Mouse (Mus musculus) stomach, postnatal 0 days (tissue): ENCODE results near the gene 1700037H04Rik.
A peak's percentile ranks its signal among the peaks of the same experiment; 100 is the strongest.

Experiments used
- CTCF ChIP-seq: IDR thresholded peaks from 2 replicates; pipeline ENCODE4 v1.5.1; 2016; ENCODE audit warnings: antibody characterized with exemption, low read depth, mild to moderate bottlenecking, moderate library complexity
- EP300 ChIP-seq: optimal IDR thresholded peaks from 2 replicates; pipeline ENCODE3; 2016; ENCODE audit warnings: antibody characterized with exemption

GRCm38 (mm10) chr2:131179990-131180587 is 20.2 kb upstream of the 1700037H04Rik start, which contains the start of gene Cenpb:
- peak; percentile 53 for TF ChIP-seq CTCF
- no peak for TF ChIP-seq EP300
